Mouse (Mus musculus) erythroblast, embryonic 14.5 days (primary cell): ENCODE data around the gene Jagn1.

ENCODE experiments used
- GATA1 ChIP-seq: IDR thresholded peaks from 2 replicates; pipeline ENCODE4 v1.6.1; 2012; ENCODE audit warnings: low read length, inconsistent platforms, mixed read lengths
- TAL1 ChIP-seq: IDR thresholded peaks from 3 replicates; pipeline ENCODE4 v1.6.1; 2012; ENCODE audit warnings: low read length, inconsistent platforms, mixed read lengths

- TF ChIP-seq GATA1 (no peak), TAL1 (no peak)
Measured at GRCm38 (mm10) chr6:113434691-113435090, 7.7 kb upstream of the Jagn1 start.
